Mouse (Mus musculus): ENCODE data around the gene Gria2.
A peak's percentile ranks its signal among the peaks of the same experiment; 100 is the strongest.

The Gria2 gene

GRCm38 (mm10) chr3:80802596-80803081 lies at the start of gene Gria2:
TSS of gene Gria2 (minus strand) at chr3:80802835.
- peak; percentile 61 for DNase-seq (ENCODE audit: low read depth, low spot score)

- no peak for DNase-seq (ENCODE audit: low read depth, low spot score)
Measured at GRCm38 (mm10) chr3:80850947-80851346, 48.3 kb upstream of the Gria2 start.

DNA sequence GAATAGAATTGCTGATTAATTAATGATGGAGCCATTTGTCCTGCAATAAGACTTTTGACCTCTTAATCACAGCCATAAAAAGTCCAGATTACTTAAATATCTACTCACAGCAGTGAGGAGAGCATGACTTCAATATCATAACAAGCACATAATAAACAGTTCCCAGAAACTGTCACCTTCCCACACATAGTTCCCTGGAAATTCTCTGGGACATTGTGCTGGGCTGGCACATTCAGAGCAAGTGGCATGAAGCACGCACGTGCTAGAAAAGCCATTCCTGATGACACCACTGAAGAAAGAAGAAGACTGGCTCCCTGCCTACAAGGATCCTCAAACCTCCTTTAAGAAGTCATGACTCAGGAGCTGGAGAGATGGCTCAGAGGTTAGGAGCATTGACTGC lies 43.0 kb upstream of the Gria2 start:
- no peak for DNase-seq (ENCODE audit: low read depth, low spot score)

- no peak for DNase-seq (ENCODE audit: low read depth, low spot score)
Measured at GRCm38 (mm10) chr3:80839845-80840244, 37.2 kb upstream of the Gria2 start.

GRCm38 (mm10) chr3:80837583-80837982 lies 34.9 kb upstream of the Gria2 start:
- DNase-seq (ENCODE audit: low read depth, low spot score), result no peak

DNA sequence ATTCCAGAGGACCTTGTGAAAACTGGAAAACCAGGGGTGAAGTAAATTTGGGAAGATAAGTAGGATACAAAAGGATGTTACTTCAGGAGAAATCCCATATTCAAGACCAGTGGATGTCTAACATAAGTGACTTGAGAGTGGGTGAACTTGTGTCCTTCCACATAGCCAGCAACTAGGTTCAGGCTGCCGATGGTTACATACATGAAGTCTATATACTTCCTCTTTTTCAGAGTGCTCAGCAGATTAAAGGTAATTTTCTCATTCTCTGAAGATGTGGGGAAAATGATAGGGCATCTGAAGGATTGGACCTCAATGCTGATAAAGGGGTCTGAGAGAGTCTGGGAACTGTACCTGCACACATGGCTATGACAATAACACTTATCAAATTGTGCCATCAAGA lies 21.3 kb upstream of the Gria2 start:
- no peak for DNase-seq (ENCODE audit: low read depth, low spot score)

DNA sequence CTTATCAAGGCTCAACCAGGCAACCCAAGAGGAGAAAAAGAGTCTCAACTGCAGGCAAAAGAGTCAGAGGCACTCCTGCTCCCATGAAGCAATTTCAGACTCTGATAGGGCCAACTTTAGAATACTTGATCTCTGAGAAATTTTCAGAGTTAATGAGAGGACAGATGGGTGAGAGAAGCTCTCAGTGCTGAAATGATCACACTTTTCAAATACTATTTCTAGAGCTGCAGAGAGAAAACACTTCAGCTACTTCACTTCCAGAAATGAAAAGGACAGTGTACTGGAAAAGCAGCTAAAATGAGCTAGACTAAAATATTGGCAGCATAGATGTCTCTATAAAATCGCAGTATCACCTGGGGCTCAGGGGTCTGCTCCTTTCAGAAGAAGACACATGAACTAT lies 16.0 kb upstream of the Gria2 start:
- DNase-seq (ENCODE audit: low read depth, low spot score), result no peak

DNA sequence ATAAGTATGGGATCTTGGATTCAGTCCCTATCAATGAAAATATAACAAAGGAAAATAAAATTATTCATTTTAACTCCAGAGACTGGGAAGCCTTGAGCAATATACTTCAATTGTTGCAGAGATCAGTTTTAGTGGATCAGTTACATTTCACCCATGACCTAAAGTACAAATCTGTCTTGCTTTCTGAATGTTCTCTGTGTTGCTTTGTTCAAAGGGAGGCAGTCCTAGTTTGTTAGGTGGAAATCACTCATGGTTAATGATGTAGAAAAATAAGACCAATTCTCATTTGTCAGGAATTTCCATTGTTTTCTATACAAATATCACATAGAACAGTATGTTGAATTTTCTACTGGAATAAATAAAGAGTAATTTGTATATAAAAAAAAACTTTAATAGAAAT lies 11.1 kb upstream of the Gria2 start:
- DNase-seq (ENCODE audit: low read depth, low spot score), result no peak

DNA sequence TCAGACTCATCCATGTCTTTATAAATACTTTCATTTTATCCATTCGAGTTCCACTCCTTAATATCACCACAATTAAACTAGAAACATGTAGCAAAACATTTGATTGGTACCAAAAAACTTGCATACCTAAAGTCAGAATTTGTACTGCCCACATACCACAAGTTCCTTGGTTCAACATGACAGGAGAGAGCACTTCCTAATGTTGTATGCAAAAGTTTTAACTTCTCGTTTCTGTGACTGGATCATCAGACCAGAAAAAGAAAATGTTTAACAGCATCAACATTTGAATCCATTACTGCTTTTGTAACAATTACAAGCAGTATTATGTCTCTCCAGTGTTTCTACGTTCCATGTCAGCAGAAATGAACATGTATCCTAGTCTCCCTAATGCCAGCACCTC lies 9.6 kb upstream of the Gria2 start:
- no peak for DNase-seq (ENCODE audit: low read depth, low spot score)

- no peak for DNase-seq (ENCODE audit: low read depth, low spot score)
Measured at GRCm38 (mm10) chr3:80805327-80805726, 2.7 kb upstream of the Gria2 start.

GRCm38 (mm10) chr3:80803811-80804210 lies 1.2 kb upstream of the Gria2 start:
- DNase-seq (ENCODE audit: low read depth, low spot score), result no peak

GRCm38 (mm10) chr3:80803211-80803610 lies 576 bp upstream of the Gria2 start:
- peak; percentile 2 for DNase-seq (ENCODE audit: low read depth, low spot score)

GRCm38 (mm10) chr3:80801827-80802310 lies 766 bp downstream of the Gria2 start:
- DNase-seq (ENCODE audit: low read depth, low spot score), result peak; percentile 0

- peak; percentile 27 for DNase-seq (ENCODE audit: low read depth, low spot score)
Measured at GRCm38 (mm10) chr3:80800995-80801826, 1.4 kb downstream of the Gria2 start.

- DNase-seq (ENCODE audit: low read depth, low spot score), result peak; percentile 0
Measured at GRCm38 (mm10) chr3:80800299-80800994, 2.2 kb downstream of the Gria2 start.

DNA sequence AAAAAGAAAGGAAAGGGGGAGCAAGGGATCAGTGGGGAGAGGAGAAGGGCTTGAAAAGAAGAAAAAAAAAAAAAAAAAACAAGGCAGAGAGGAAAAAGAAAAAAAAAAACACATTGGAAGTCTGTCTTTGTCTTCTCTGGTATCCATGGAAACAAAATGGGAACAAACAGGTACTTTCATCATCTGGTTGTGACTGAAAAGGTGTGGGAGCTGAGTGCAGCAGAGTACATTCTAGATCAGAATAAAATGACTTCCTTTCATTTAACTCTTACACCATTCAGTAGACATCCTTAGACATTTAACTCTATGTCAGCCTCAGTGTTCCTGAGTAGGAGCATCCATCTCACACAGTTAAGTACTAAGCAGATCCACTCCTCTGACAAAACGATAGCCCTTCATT lies 4.7 kb downstream of the Gria2 start:
- DNase-seq (ENCODE audit: low read depth, low spot score), result no peak

- DNase-seq (ENCODE audit: low read depth, low spot score), result no peak
Measured at GRCm38 (mm10) chr3:80796764-80797163, 5.9 kb downstream of the Gria2 start.

DNA sequence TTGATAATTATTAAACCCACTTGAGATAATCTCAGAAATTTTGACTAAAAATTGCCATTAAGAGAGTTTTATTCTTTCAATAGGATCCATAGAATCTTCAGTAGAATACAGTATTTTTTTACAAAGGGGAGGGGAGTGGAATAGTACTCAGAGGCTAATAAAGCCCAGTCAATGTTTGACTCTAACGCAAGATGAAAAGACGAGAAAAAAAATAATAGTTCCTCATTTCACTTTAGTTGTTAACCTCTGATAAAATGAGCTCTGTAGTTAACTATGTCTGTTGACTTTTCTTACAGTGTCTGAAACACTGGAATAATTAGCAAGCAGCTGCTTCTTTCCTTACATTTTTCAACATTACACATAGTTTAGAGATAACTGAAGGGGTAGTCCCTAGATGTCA lies 7.4 kb downstream of the Gria2 start:
- no peak for DNase-seq (ENCODE audit: low read depth, low spot score)

DNA sequence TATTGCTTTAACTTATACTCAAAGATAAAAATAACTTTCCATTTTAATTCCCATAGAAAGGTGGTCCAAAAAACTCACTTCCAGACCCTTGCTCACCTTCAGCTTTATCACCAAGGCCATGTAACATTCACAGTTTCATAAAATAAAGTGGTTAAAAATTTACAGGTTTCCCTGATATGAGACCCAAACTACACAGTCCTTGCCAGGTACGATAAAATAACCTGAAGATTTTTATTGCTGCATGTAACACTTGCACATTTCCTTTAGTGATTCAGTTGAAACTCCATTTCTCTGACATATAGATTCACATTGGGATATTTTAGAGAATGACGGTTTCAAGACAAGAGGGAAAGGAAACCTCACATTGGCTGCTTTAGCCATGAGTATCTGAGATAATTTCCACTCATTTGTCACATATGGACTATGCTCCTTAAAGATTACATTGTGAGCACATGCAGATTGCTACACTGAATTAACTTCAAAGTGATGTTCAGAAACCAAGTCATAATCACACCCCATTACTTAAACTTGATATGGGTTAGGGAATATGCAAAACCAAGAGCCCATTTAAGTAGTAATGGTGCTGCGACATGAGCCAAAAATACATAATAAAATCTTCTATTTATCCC lies 15.4 kb downstream of the Gria2 start:
- no peak for DNase-seq (ENCODE audit: low read depth, low spot score)

DNA sequence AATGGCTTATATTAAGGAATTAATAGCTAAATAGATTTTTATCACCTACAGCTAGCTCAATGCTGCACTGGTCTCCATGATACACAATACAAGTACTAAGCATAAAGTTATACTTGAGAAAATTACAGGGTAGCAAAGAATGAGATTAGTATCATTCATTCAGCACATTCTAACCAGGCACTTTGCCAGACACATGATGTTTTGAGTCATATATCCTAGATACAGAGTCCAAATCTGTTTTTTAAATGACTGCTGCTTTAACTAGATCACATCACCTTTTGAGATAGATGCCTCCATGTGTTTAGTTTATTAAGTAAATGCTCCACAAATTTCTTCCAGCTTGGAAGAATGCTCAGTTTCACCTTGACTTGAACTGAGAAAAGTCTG lies 21.5 kb downstream of the Gria2 start:
- no peak for DNase-seq (ENCODE audit: low read depth, low spot score)

DNA sequence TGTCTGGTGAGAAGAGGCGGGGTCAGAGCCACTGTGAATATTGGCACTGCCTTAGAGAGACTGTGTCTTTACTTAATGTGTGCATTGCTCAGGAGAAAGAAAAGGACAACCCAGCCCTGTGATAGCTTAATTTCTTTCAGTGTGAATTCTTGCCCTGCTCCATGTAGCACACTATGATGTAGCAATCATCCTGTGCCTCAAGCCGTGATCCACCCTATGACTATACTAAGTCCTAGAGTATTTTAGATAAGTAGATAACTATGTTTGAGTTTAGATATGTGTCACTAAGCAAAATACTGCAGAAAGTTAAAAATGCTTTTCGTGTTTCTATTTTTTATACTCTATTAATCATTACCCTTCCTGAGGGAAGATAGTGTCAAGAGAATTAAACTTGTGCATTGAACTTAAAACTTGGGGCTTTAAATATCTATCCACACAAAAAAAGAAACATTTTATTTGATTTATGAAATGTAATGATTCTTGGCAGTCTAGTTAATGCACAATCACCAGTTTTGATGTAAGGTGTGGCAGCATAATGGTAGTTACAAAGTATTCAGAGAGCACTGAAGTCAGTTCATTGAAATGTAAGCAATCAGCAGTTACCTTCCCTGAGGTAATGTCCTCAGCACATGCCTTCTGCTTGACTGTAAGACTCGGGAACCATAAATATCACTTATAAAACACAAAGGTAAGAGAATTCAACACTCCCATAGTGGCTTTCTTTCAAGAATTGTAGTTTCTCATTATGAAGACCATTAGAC lies 22.1 kb downstream of the Gria2 start:
- DNase-seq (ENCODE audit: low read depth, low spot score), result no peak

DNA sequence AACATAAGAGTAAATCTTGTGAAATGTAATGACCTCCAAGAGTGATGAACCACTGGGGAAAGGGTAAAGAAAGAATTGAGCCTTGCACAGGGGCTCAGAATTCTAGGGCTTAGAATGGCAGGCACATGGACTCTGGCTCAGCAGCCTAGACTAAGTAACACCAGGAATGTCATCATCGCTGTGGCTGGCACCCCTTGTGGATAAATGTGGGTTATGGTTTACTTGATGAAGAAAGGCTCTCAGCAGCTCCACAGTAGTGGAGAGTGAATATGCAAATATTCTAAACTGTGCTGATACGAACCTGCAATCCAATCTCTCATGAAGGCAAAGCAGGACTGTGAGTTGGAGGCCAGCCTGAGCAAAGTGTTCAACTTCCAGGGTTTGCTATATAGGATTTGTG lies 26.0 kb downstream of the Gria2 start:
- DNase-seq (ENCODE audit: low read depth, low spot score), result no peak

Measured in retina, postnatal 7 days (tissue).